Mouse (Mus musculus): ENCODE data around the gene Smoc1. TPM values are rescaled to one million over a fixed set of nuclear protein-coding genes. Genes with fewer than 3 reads are reported as not detected.

The Smoc1 gene
- polyA plus RNA-seq, 2 experiments from 2014 or later, result 0.51 to 0.61 TPM

GRCm38 (mm10) chr12:81235456-81236330 lies 209.1 kb downstream of the Smoc1 start:
- no peak for ATAC-seq

Other genes starting within 250 kb of the Smoc1 start
- 10 to 100 TPM; 23.1 to 29.8 TPM for gene Susd6, start 236.3 kb upstream of the Smoc1 start, polyA plus RNA-seq (2017; shearing (Covaris generic))
- gene Srsf5, start 81.3 kb upstream of the Smoc1 start, polyA plus RNA-seq (2017; shearing (Covaris generic)), result 100 to 1,000 TPM; 520 to 757 TPM
- gene Slc10a1, start 58.1 kb upstream of the Smoc1 start, polyA plus RNA-seq (2017; shearing (Covaris generic)), result 1 to 10 TPM; 1.2 TPM

All from CD4-positive, CD25-positive, alpha-beta regulatory T cell, adult 4 months (primary cell).